Mouse (Mus musculus): ENCODE measurements at regions not wholly inside any gene's neighbourhood (a gene's known extent, or its start where the extent isn't known, plus 50 kb on each side); places are given as distances from the start of the nearest gene placed in this dataset.

DNA sequence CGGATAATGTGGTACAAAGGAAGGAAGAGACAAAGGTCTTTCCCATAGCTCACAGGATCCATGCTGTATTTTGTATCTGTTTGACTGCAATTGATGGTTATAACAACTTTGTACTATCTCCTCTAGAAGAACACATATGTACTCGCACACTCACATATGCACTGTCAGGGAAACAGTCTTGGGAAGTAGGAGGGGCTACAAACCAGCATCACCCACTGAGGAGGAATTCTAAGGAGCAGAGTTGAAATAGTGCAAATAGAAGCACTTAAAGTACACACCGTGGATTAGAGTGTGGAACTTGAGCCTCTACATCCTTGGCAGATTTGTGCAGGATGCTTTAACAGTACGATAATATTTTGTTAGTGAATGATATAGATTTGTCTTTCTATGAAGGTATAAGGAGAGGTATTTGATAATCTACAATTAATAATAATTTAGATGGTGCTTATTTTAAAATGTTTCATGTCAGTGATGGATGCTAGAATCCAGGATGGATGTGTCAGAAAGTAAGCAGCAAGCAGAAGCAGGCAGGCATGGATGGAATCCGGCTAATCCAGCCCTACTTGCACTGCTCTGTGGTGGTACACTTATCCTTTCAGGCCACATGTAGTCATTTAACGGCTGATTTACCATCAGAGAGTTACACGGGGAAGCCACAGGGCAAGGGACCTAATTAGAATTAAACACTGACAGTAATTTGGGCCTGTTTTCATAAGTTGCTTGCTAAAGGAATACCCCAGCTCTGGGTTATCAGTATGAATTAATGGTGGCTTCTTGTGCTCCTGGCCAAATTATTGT lies 223.3 kb downstream of the Cetn3 start:
- no peak for TF ChIP-seq CTCF (IDR thresholded peaks at IDR 0.05; ENCODE audit: extremely low read depth, insufficient read depth, low read length)
- TF ChIP-seq POLR2A (IDR thresholded peaks at IDR 0.05; ENCODE audit: extremely low read depth, insufficient read depth, low read length), result no peak

Data from cortical plate, adult 2 months (tissue).